Mouse (Mus musculus) embryonic fibroblast, embryonic 13.5 days (primary cell): ENCODE data around the gene Dnaic2.

Experiments
- CTCF ChIP-seq: IDR thresholded peaks from 2 replicates; pipeline ENCODE4 v1.5.1; 2011; ENCODE audit warnings: mild to moderate bottlenecking, control low read depth, low read length, moderate library complexity, borderline replicate concordance; ENCODE audit not compliant: insufficient read depth
- POLR2A ChIP-seq: IDR thresholded peaks from 2 replicates; pipeline ENCODE4 v1.6.1; 2011; ENCODE audit warnings: low read depth, mild to moderate bottlenecking, control low read depth, low read length, moderate library complexity

DNA sequence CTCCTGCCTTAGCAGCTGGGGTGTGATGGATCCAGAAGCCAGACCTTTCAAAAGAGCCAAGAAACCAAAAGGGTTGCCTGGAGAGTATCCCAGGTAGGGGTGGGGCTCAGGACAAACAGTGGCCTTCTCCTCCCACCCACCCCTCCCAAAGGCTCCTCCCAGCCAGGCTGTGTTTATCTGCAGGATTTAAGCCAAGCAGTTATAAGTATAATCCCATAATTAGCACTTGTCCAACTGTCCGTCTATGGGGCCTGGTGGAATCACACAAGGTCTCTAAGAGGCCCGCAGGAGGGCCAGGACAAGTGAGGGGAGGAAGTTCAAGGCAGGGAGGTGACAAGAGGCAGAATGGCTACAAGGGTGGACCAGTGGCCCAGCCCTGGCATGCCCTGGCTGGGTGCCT lies 44.7 kb downstream of the Dnaic2 start:
- no peak for TF ChIP-seq CTCF
- no peak for TF ChIP-seq POLR2A
